Mouse (Mus musculus) hindbrain, embryonic 10.5 days (tissue): ENCODE data around the gene AI481877. TPM values are rescaled to one million over a fixed set of nuclear protein-coding genes. Genes with fewer than 3 reads are reported as not detected.

Source experiments
- polyA plus RNA-seq: library from polyadenylated mRNA; unstranded; fragments of >200 nt; fragmentation: Nextera tagmentation; extraction: Ambion mirVana; gene quantifications from 2 replicates; pipeline ENCODE4 v1.2.1, GENCODE M21; 2016

Gene AI481877
- polyA plus RNA-seq, 1 experiment from 2014 or later: not detected

Other genes with a start within 250 kb of the AI481877 start
- 23.9 and 29.8 TPM in 2 replicates for gene Ecpas, start 226.2 kb downstream of the AI481877 start, polyA plus RNA-seq
- gene Zkscan16, start 195.4 kb downstream of the AI481877 start, polyA plus RNA-seq: 0.55 and 1.0 TPM in 2 replicates
- 13.5 and 14.8 TPM in 2 replicates for gene Ptgr1, start 151.9 kb downstream of the AI481877 start, polyA plus RNA-seq
- gene Dnajc25, start 143.9 kb downstream of the AI481877 start, polyA plus RNA-seq: 5.9 and 9.0 TPM in 2 replicates
- gene Gm20503, start 135.8 kb downstream of the AI481877 start, polyA plus RNA-seq: 10.5 and 13.3 TPM in 2 replicates
- 66.3 and 77.8 TPM in 2 replicates for gene Gng10, start 103.9 kb downstream of the AI481877 start, polyA plus RNA-seq
- gene Ugcg, start 50.3 kb upstream of the AI481877 start, polyA plus RNA-seq: 9.0 and 10.0 TPM in 2 replicates